Mouse (Mus musculus) cortical plate, adult 2 months (tissue): ENCODE data around the gene Spz1.

Experiments
- CTCF ChIP-seq: fragments of 200-500 bp; IDR thresholded peaks from 2 replicates; pipeline ENCODE4 v1.5.1; 2011; ENCODE audit warnings: mild to moderate bottlenecking, control low read depth, low read length; ENCODE audit not compliant: insufficient read depth; ENCODE audit errors: extremely low read depth
- POLR2A ChIP-seq: fragments of 200-500 bp; IDR thresholded peaks from 2 replicates; pipeline ENCODE4 v1.6.1; 2011; ENCODE audit warnings: mild to moderate bottlenecking, low read length, control low read depth; ENCODE audit not compliant: insufficient read depth; ENCODE audit errors: extremely low read depth

DNA sequence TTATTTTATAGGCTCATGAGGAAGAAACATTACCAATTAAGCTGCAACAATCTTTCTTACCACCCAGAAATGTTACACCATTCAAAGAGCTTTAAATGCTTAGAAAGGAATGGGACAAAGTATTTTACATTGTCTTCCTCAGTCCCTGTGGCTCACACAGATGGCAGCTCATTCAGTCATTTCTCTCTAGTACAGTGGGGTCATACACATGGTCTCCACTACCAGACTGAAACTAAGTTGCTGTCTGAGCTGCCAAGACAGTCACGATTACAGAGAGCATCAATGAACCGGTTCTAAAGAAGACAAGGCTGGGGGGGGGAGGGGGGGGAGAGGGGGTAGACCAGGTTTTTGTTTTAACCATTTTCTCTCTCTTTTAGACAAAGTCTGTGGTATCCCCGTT is 15.3 kb upstream of the Spz1 start:
- TF ChIP-seq POLR2A (no peak), CTCF (no peak)
